ENCODE assay signal across 8 mouse cellular contexts in genomic region chr17:70341920-70342319, GRCm38 (mm10).
A peak's percentile ranks its signal among the peaks of the same experiment; 100 is the strongest.
DNase-seq lines count a peak whose midpoint lies in the region; ATAC-seq and TF ChIP-seq lines count a peak whose summit lies in the region.
"Had no signal": no experiment of that assay in that cellular context is flagged by ENCODE, and none has a peak within 500 bp of the region (broad histone marks: within the 10 kb centered on the region; RNA-seq: fewer than 3 reads in every experiment).

No protein-coding gene starts in this region.

- H3K36me3 ChIP-seq in kidney, postnatal 0 days (ENCODE audit: insufficient read depth, low read length), result no peaks in the 10 kb centered on the region
- no peaks in the 10 kb centered on the region for H3K36me3 ChIP-seq in limb, embryonic 12.5 days
- no peaks in the 10 kb centered on the region for H3K36me3 ChIP-seq in kidney, embryonic 16.5 days (ENCODE audit: insufficient read depth, low read length)
- H3K36me3 ChIP-seq: limb, embryonic 15.5 days had no signal

- no peak for ATAC-seq in kidney, postnatal 0 days (replicated peaks; ENCODE audit: low FRiP score, low read depth)
- no peak for ATAC-seq in limb, embryonic 12.5 days (ENCODE audit: insufficient number of reproducible peaks, insufficient read depth, low FRiP score, low TSS enrichment, low read depth)
- ATAC-seq in kidney, embryonic 16.5 days (ENCODE audit: low FRiP score, low TSS enrichment), result no peak

- peak; percentile 62 for TF ChIP-seq CTCF in kidney, postnatal 0 days (IDR thresholded peaks at IDR 0.05; ENCODE audit: low read depth)

- H3K9ac ChIP-seq in kidney, postnatal 0 days (ENCODE audit: low read depth, low read length), result no peak overlapping the region
- no peak overlapping the region for H3K9ac ChIP-seq in limb, embryonic 12.5 days (replicated peaks)
- no peak overlapping the region for H3K9ac ChIP-seq in kidney, embryonic 16.5 days (replicated peaks; ENCODE audit: low read length)
- H3K9ac ChIP-seq: limb, embryonic 15.5 days had no signal

- H3K4me3 ChIP-seq in kidney, postnatal 0 days (replicated peaks; ENCODE audit: low read depth, low read length), result no peak overlapping the region
- H3K4me3 ChIP-seq in limb, embryonic 12.5 days (replicated peaks), result no peak overlapping the region
- H3K4me3 ChIP-seq in kidney, embryonic 16.5 days (ENCODE audit: low read length), result no peak overlapping the region
- H3K4me3 ChIP-seq: limb, embryonic 15.5 days had no signal

- no peak overlapping the region for H3K4me2 ChIP-seq in kidney, postnatal 0 days (ENCODE audit: low read length)
- no peak overlapping the region for H3K4me2 ChIP-seq in limb, embryonic 12.5 days
- no peak overlapping the region for H3K4me2 ChIP-seq in kidney, embryonic 16.5 days (replicated peaks; ENCODE audit: low read depth, low read length)
- H3K4me2 ChIP-seq: limb, embryonic 15.5 days had no signal

- H3K9me3 ChIP-seq in kidney, postnatal 0 days (replicated peaks; ENCODE audit: low read length), result no peaks in the 10 kb centered on the region
- no peaks in the 10 kb centered on the region for H3K9me3 ChIP-seq in limb, embryonic 12.5 days
- no peaks in the 10 kb centered on the region for H3K9me3 ChIP-seq in kidney, embryonic 16.5 days (ENCODE audit: low read length)
- H3K9me3 ChIP-seq: limb, embryonic 15.5 days had no signal

- peak; percentile 28 for DNase-seq in kidney, postnatal 0 days (ENCODE audit: low spot score)
- no peak for DNase-seq in kidney, adult 11 months
- peak; percentile 8 for DNase-seq in R1 (ENCODE audit: low read depth, low spot score)
- DNase-seq in cerebellum, postnatal 14 days, result peak; percentile 72 to 75
- no peak for DNase-seq in Muller cell, postnatal 12 days (ENCODE audit: inconsistent ontology term)

- H3K27me3 ChIP-seq in kidney, postnatal 0 days (ENCODE audit: insufficient read depth, low read length), result no peaks in the 10 kb centered on the region
- no peaks in the 10 kb centered on the region for H3K27me3 ChIP-seq in limb, embryonic 12.5 days
- no peaks in the 10 kb centered on the region for H3K27me3 ChIP-seq in kidney, embryonic 16.5 days (ENCODE audit: insufficient read depth, low read length)
- H3K27me3 ChIP-seq: limb, embryonic 15.5 days had no signal

- 66% methylated on average over 6 of the region's 6 CpGs for WGBS in kidney, postnatal 0 days
- 61% methylated on average over 6 of the region's 6 CpGs for WGBS in limb, embryonic 12.5 days
- WGBS in kidney, embryonic 16.5 days, result 62% methylated on average over 6 of the region's 6 CpGs

- H3K4me1 ChIP-seq in kidney, postnatal 0 days (replicated peaks; ENCODE audit: insufficient read depth, low read length), result no peaks in the 10 kb centered on the region
- H3K4me1 ChIP-seq in limb, embryonic 12.5 days (replicated peaks), result peaks cover 14% of the 10 kb centered on the region
- no peaks in the 10 kb centered on the region for H3K4me1 ChIP-seq in kidney, embryonic 16.5 days (ENCODE audit: insufficient read depth, low read length)

- no peak overlapping the region for H3K27ac ChIP-seq in kidney, postnatal 0 days
- H3K27ac ChIP-seq in limb, embryonic 12.5 days, result peak overlapping the region; percentile 76; the same call in 1 of the 2 replicates
- H3K27ac ChIP-seq in kidney, embryonic 16.5 days (ENCODE audit: low read length), result no peak overlapping the region
- H3K27ac ChIP-seq: limb, embryonic 15.5 days had no signal

Comparison
In these comparisons a context has a peak if more than half of its experiments do, and no peak if none do; other contexts are left out.
1. DNase-seq: peak in kidney, postnatal 0 days (single experiment), R1 (single experiment) and cerebellum, postnatal 14 days (2 of 2); none in kidney, adult 11 months (single experiment) and Muller cell, postnatal 12 days (single experiment).